Mouse (Mus musculus): Measurements from ENCODE around the gene Cdc37.

The Cdc37 gene

GRCm38 (mm10) chr9:21167140-21168097 lies 17.6 kb upstream of the Cdc37 start:
- DNase-seq = peak in 1 of 2 experiments; percentile 49

DNA sequence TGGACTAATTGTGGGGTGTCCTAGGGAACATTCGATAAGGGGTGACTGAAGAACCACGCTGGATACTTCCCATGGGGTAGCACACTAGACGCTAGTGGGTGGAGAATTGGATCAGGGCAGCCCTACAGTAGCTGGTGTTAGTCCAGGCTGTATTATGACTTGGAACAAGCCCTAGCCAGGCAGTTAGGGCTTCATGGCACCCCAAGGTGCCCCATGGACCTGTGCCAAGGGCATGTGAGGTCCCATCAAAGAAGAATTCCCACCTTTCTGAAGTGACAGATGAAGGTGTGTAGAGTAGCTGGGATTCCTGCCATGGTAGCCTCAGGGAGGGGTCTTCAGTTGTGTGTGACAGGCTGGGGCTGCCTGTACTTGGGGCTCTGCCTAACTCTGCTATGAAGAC lies 16.7 kb upstream of the Cdc37 start:
- DNase-seq = no peak

GRCm38 (mm10) chr9:21165952-21166451 lies 16.2 kb upstream of the Cdc37 start:
- DNase-seq = peak; percentile 49 to 52

DNA sequence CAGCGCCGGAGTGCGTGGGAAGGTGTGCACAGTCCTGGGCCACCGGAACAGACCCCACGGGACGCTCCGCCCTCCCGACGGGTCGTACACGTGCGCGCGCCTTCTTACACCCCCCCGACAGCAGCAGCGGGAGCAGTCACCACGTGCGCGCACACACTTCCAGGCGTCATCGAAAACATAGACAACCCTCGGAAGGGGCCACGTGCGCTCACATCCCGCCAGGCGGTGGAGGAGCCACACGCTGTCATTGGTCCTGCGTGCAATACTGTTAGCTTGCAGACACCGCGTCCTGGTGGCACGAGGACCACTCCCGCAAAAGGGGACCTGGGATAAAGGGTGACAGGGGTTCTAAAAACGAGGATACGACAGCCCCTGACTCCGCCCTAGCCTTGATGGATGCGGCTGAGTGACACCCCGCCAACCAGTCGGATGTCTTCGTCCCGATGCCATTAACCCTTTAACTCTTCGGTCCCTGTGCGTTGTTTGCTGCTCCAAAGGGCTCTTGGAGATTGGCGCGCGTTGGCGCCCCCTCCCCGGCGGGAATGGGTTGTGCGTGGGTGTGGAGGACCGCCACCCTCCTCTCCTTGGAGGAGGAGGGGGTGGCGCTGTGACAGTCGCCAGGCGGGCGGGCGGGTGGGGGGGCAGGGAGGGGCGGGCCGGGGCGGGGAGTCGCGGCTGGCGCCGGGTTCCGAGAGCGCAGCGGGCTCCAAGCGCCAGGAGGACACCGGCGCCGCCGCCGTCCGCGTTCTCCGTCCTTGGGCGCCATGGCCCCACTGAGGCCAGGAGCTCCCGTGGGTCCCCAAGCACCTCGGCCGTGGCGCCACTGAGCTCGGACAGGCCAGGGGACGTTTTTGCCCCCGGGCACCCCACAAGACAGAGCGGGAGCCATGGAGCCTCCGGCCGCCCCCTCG lies 15.5 kb upstream of the Cdc37 start, which contains the start of gene Pde4a:
TSS of gene Pde4a (plus strand) at position 674 of the 911 bp plus-strand sequence.
- peak; percentile 53 to 76 for DNase-seq

DNA sequence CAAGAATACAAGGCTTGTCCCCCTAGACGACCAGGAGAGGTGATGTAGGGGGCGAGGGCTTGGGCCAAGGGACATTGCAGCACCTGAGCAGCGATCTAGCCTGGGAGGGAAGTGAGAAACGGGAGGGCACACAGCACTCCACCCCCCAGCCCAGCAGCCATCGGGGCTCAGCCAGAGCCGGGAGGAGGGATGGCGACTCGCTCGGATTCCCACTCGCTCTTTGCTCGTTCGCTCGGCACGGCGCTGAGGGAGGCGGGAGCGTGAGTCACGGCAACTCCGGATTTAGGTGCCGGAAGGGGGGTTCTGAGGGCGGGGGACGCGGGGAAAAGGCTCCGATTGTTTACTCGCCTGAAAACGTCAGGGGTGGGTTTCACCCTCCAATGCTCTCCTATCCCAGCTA lies 14.3 kb upstream of the Cdc37 start:
- peak in 1 of 2 experiments; percentile 42 for DNase-seq

DNA sequence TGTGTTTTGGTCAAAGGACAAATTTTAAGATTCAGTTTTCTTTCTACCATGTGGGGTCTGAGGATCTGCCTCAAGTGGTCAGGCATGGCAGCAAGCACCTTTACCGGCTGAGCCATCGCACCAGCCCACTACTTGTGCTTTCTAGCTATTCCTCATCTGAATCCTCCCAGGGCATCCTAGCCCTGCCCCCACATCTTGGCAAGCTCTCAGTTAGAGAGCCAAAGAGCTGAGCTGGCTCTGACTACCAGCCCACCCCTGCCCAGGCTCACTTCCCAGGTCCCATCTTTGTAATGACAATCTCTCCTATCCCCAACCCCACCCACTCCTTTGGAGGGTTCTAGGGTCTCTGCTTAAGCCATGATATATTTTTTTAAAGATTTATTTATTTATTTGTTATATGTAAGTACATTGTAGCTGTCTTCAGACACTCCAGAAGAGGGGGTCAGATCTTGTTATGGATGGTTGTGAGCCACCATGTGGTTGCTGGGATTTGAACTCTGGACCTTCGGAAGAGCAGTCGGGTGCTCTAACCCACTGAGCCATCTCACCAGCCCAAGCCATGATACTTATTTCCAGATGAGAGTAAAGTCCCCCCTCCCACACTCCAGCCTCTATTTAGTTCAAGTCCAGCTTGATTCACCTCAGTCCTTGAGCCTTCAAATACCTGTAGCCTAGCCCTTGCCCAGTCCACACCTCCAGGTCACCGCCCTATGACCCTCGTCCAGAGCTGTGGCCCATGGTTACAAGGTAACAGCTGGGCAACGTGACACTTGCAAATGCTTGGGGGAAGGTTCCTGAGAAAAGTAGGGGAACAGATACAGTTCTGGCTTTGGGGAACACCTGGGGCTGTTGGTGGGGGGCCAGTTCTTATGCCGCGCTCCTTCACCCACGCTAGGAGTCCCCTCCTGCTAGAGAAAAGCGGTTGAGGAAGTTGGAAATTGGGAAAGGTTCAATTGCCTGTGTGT lies 13.6 kb upstream of the Cdc37 start:
- no peak for DNase-seq

DNA sequence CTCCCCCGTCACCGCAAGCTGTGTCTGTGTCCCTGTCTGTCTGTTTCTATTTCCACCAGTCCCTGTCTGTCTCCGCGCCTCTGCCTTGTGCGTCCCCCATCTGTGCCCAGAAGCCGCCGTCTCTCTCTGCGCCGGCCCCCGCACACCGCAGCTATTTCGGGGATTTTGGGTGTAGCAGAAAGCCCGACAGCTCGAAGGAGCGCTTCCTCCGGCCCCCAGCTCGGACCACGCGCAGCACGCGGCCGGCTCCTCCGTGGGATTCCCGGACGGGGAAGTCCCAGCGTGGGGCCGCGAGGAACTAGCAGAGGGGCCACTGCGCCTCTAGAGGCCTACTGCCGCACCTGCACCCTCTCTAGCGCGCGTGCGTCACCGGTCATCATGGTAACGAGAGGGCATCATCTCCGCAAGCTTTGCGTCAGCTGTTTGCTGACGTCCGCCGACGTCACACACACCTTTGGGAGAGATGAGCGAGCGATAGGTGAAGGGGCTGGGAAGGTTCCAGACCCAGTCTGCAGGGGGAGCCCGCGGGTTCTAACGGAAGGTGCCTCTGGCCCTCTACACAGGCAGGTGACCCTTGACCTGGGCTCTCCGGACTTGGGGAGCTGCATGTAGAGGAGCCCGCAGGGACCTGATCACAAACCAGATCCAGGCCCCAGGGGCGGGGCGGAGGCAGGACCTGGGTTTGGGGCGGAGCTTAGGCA lies 11.6 kb upstream of the Cdc37 start:
- peak; percentile 82 to 84 for DNase-seq

DNA sequence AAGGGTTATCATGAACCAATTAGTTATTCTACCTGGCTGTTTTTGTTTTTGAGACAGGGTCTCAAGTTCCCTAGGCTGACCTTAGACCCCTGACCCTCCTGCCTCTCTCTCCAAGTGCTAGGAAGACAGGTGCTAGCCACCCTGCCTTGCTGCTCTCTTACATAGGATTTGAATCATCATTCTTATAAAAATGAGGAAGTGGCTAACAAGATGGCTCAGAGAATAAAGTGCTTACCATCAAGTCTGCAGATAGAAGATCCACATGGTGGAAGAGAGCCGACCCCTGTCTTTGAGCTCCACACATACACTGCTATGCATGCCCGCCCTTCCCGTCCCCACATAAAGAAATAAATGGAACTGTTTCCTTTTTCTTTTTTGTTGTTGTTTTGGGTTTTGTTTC lies 5.0 kb upstream of the Cdc37 start:
- DNase-seq = no peak

- DNase-seq = no peak
These were observed 4.1 kb upstream of the Cdc37 start for GRCm38 (mm10) chr9:21153833-21154232.

- DNase-seq = peak in 1 of 2 experiments; percentile 38
These were observed 3.5 kb upstream of the Cdc37 start for GRCm38 (mm10) chr9:21153331-21153730.

- DNase-seq = peak; percentile 65 to 66
These were observed 2.9 kb upstream of the Cdc37 start for GRCm38 (mm10) chr9:21152715-21153114.

DNA sequence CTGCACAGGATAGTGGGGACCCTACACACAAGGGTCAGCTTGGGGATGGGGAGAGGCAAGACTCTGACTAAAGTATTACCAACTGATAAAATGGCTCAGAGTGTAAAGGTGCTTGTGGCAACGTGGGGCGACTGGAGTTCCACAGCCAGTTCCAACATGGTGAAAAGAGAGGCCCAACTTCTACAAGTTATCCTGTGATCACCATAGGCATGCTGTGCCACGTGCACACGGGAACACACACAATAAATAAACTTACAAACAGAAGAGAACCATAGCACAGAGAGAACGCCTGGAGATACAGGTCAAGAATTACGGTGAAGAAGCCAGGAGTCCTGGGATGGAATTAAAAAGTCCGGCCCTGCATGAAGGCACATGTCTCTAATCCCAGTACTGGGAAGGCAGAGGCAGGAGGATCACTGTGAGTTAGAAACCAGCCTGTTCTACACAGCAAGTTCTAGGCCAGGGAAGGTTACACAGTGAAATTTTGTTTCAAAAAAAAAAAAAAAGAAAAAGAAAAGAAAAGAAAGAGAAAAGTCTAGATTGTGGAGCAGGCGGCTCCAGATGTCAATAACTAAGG lies 617 bp downstream of the Cdc37 start:
- no peak for DNase-seq

GRCm38 (mm10) chr9:21148427-21148826 lies 1.4 kb downstream of the Cdc37 start:
- DNase-seq = no peak

DNA sequence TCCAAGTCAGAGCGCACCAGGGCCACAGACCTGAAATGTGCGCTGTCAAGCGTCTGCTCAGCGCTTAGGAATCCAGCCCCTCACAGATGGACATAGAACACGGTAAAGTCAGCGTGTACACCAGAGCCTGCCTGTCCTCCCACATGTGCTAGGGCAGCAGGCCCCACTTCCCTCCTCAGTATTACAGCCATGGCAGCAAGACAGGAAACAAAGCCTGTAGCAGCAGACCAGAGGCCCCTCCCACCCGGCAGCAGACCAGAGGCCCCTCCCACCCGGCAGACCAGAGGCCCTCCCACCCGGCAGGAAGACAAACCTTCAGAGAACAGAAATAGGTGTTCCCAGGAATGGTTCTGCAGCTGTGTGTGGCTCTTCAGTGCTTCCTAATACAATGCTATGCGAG lies 3.1 kb downstream of the Cdc37 start:
- DNase-seq = peak; percentile 55 to 76

DNA sequence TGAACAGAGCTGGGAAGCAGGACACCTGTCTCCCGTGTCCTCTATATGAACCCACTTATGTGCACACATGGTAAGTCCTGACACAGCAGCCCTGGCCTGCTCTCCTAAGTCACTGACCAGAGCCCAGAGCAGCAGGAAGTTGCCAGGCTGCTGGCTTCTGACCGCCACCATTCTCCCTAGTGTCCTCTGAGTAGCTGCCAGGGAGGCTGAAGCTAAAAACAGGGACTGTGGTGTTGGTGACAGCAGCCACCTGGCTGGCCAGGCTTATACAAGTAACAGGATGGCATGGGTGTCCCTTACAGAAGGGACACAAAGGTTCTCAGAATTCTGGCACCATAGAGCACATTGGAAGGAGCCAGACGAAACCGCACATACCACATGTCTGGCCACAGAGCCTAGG lies 4.4 kb downstream of the Cdc37 start:
- DNase-seq = no peak

- DNase-seq = no peak
These were observed 5.4 kb downstream of the Cdc37 start for GRCm38 (mm10) chr9:21144361-21144760.

DNA sequence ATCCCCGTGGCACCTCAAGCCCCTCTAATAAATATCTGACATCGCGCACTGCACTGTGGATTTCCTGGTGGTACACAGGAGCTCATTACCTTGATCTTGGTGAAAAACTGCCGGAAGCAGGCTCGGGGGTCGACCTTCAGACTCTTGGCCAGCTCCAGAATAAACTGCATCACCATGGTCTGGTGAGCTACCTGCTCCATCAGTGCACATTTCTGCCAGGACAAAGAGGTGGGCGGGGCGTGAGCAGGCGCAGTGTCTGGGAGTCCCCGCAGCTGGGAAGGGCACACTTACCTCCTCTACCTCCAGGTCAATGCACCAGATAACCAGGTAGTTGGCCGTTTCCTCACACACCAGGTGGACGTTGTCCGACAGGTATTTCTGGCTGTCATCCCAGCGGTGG lies 7.9 kb downstream of the Cdc37 start:
- DNase-seq = no peak

DNA sequence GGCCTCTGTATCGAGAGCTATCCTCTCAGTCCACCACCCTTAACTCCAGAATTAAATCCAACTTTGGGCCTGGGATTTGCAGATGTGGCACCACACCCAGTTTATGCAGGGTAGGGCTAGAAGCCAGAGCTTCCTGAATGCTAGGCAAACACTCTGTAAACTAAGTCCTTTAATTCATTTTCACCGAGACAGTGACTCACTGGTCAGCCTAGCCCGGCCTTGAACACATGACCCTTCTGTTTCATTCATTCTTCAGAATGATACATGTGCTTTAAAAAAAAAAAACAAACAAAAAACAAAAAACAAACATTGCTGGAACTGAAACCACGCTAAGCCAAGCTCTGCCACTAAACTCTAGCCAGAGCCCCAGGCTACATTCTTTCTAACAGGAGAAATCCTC lies 11.4 kb downstream of the Cdc37 start:
- DNase-seq = no peak

- DNase-seq = peak; percentile 55 to 65
These were observed 12.6 kb downstream of the Cdc37 start for GRCm38 (mm10) chr9:21137229-21137628.

DNA sequence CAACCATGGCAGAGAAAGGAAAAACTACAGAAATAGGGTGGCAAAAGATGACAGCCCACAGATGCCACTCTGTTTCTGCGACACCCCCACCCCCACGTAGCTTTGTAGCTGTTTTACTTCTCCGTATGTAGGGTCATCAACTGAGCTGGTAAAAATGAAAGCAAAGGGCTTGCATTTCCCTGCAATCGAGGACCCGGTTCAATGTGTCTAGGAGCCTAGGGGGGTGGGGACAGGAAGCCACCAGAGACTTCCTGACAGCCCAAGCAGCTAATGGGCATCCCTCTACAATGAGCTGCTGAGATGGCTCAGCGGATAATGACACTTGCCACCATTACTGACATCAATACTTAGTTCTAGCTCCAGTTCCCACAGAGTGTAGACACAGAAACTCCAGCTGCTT lies 13.4 kb downstream of the Cdc37 start:
- peak in 1 of 2 experiments; percentile 33 for DNase-seq

DNA sequence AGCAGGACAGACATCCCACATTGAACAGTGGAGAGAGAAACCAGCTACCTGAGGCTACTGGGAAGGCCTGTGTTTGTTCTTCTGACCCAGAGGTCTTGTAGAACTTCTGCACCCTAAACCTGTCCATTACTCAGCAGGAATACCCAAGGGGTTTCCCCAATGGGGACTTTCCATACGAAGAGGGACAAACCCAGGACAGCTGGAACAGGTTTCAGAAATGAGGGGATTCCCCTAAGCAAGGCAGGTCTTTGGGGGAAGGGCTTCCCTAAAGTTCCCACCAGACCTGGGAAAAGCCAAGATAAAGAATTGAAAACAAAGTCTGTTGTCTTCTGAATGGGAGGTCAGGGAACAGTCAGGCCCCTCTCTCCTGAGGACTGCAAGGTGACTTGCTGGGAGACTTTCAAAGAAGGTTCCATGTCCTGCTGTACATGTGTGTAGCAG lies 13.8 kb downstream of the Cdc37 start:
- no peak for DNase-seq

Data from thymus, postnatal 36 days (tissue).